Mouse (Mus musculus): Measurements from ENCODE around the gene Wfdc5.

DNA sequence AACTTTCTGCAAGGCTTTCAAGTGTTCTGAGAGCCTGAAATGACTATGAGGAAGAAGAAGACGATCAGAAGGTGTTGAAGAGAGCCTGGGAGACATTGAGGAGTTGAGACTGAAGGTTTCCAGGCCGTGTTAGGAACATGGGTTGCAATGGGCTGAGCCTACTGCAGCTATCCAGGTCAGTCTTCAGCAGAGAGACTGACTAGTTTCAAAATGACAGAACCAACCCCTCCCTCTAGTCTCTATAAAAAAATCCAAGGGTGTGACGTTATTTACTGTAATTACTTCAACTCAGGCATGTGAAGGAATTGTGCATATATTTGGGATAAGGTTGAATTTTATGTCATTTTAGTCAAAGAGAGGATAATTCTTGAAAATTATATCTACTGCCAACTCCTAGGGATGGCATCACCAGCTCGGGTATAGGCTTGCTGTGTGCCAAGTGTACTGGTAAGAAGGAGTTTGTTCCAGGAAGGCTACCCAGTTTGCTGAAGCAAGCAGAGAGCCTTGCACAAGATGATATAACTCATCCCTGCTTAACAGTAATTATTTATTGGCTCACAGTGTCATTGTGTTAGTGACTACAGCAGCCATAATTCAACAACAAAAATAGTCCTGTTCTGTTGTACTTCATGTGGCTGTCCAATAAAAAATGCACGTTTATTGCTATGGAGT lies 12.6 kb upstream of the Wfdc5 start:
- TF ChIP-seq CTCF (IDR thresholded peaks at IDR 0.05; ENCODE audit: extremely low read depth, insufficient read length, insufficient replicate concordance, low read depth, low read length) (no peak), POLR2A (IDR thresholded peaks at IDR 0.05; ENCODE audit: low read depth, low read length) (no peak)
